ENCODE assay signal across 8 mouse cellular contexts in genomic region chr15:12205902-12206645, GRCm38 (mm10). TPM values are rescaled to one million over a fixed set of nuclear protein-coding genes. Genes with fewer than 3 reads are reported as not detected.
DNase-seq lines count a peak whose midpoint lies in the region; ATAC-seq and TF ChIP-seq lines count a peak whose summit lies in the region.

No protein-coding gene starts in this region.

- no peak for TF ChIP-seq CTCF in kidney, postnatal 0 days (IDR thresholded peaks at IDR 0.05; ENCODE audit: low read depth)

- no peaks in the 10 kb centered on the region for H3K9me3 ChIP-seq in kidney, postnatal 0 days (replicated peaks; ENCODE audit: low read length)
- H3K9me3 ChIP-seq in hindbrain, embryonic 10.5 days = no peaks in the 10 kb centered on the region

- H3K36me3 ChIP-seq in kidney, postnatal 0 days (ENCODE audit: insufficient read depth, low read length) = no peaks in the 10 kb centered on the region
- H3K36me3 ChIP-seq in hindbrain, embryonic 10.5 days = no peaks in the 10 kb centered on the region

- WGBS in kidney, postnatal 0 days = 30% methylated on average over 14 of the region's 14 CpGs
- WGBS in hindbrain, embryonic 10.5 days = 43% methylated on average over 14 of the region's 14 CpGs

- peak overlapping the region; percentile 97 for H3K9ac ChIP-seq in kidney, postnatal 0 days (ENCODE audit: low read depth, low read length)

- peak overlapping the region; percentile 96 for H3K4me3 ChIP-seq in kidney, postnatal 0 days (replicated peaks; ENCODE audit: low read depth, low read length)
- H3K4me3 ChIP-seq in hindbrain, embryonic 10.5 days = peak overlapping the region; percentile 87

- DNase-seq in kidney, postnatal 0 days (ENCODE audit: low spot score) = no peak
- DNase-seq in kidney, adult 9 months = no peak
- no peak for DNase-seq in hindbrain, embryonic 10.5 days (ENCODE audit: low spot score)
- peak; percentile 28 for DNase-seq in lung, postnatal 25 days (ENCODE audit: low spot score)
- DNase-seq in embryo, embryonic 9.5 days (ENCODE audit: extremely low spot score) = no peak
- DNase-seq in thymus, postnatal 10 days (ENCODE audit: low spot score in 2 of 2) = no peak
- no peak for DNase-seq in left cerebral cortex, adult 11 months (ENCODE audit: low spot score)

- H3K27me3 ChIP-seq in kidney, postnatal 0 days (ENCODE audit: insufficient read depth, low read length) = no peaks in the 10 kb centered on the region
- H3K27me3 ChIP-seq in hindbrain, embryonic 10.5 days (ENCODE audit: insufficient read depth, poor library complexity, severe bottlenecking) = peaks cover 5% of the 10 kb centered on the region; the same call in 1 of the 2 replicates

- peak overlapping the region; percentile 72 for H3K4me2 ChIP-seq in kidney, postnatal 0 days (ENCODE audit: low read length)

- peak overlapping the region; percentile 93 for H3K27ac ChIP-seq in kidney, postnatal 0 days
- peak overlapping the region; percentile 94; the same call in 1 of the 2 replicates for H3K27ac ChIP-seq in hindbrain, embryonic 10.5 days

- H3K4me1 ChIP-seq in kidney, postnatal 0 days (replicated peaks; ENCODE audit: insufficient read depth, low read length) = peaks cover 16% of the 10 kb centered on the region
- H3K4me1 ChIP-seq in hindbrain, embryonic 10.5 days (replicated peaks) = peaks cover 48% of the 10 kb centered on the region

- no peak for ATAC-seq in kidney, postnatal 0 days (replicated peaks; ENCODE audit: low FRiP score, low read depth)
- peak; percentile 15 for ATAC-seq in activated CD4-positive, CD25-positive, alpha-beta regulatory T cell, adult 4 months

RNA-seq across cellular contexts. Expression of gene Mtmr12, which starts 1.2 kb away (rescaled TPM):
- 12.5 and 13.2 TPM in 2 replicates for polyA plus RNA-seq in kidney, postnatal 0 days (2015; fragmentation: Nextera tagmentation; extraction: Ambion mirVana)
- 10 to 100 TPM; 21.0 to 21.2 TPM for polyA plus RNA-seq in activated CD4-positive, CD25-positive, alpha-beta regulatory T cell, adult 4 months (2017; shearing (Covaris generic))
- 15.1 and 17.9 TPM in 2 replicates for polyA plus RNA-seq in hindbrain, embryonic 10.5 days (2016; fragmentation: Nextera tagmentation; extraction: Ambion mirVana)
